Mouse (Mus musculus): ENCODE data around the gene Adgrb3.

- TF ChIP-seq CTCF (IDR thresholded peaks at IDR 0.05; ENCODE audit: insufficient read depth, low read length) (no peak), POLR2A (IDR thresholded peaks at IDR 0.05; ENCODE audit: borderline replicate concordance, extremely low read depth, low read depth, low read length) (no peak)
These were observed 302.5 kb downstream of the Adgrb3 start for GRCm38 (mm10) chr1:25526976-25527375.

Data from lung, adult 2 months (tissue).